ENCODE assay signal across 8 mouse cellular contexts in genomic region chr10:79669576-79670057, GRCm38 (mm10). TPM values are rescaled to one million over a fixed set of nuclear protein-coding genes. Genes with fewer than 3 reads are reported as not detected.
DNase-seq lines count a peak whose midpoint lies in the region; ATAC-seq lines count a peak whose summit lies in the region.

No protein-coding gene starts in this region.

- H3K4me3 ChIP-seq in embryonic facial prominence, embryonic 11.5 days (ENCODE audit: low read depth, low read length): peak overlapping the region; percentile 97
- peak overlapping the region; percentile 99 for H3K4me3 ChIP-seq in liver, embryonic 11.5 days (ENCODE audit: low read depth, low read length)
- peak overlapping the region; percentile 100 for H3K4me3 ChIP-seq in stomach, embryonic 15.5 days (replicated peaks)

- 0% methylated on average over 47 of the region's 47 CpGs for WGBS in embryonic facial prominence, embryonic 11.5 days
- under 1% methylated on average over 47 of the region's 47 CpGs for WGBS in liver, embryonic 11.5 days
- WGBS in stomach, embryonic 15.5 days: under 1% methylated on average over 47 of the region's 47 CpGs

- peak overlapping the region; percentile 74 for H3K4me2 ChIP-seq in embryonic facial prominence, embryonic 11.5 days (ENCODE audit: low read depth, low read length)
- peak overlapping the region; percentile 91 for H3K4me2 ChIP-seq in liver, embryonic 11.5 days
- H3K4me2 ChIP-seq in stomach, embryonic 15.5 days: peak overlapping the region; percentile 89

- H3K9ac ChIP-seq in embryonic facial prominence, embryonic 11.5 days (replicated peaks; ENCODE audit: low read length): peak overlapping the region; percentile 96
- H3K9ac ChIP-seq in liver, embryonic 11.5 days (ENCODE audit: low read depth, low read length): peak overlapping the region; percentile 86
- H3K9ac ChIP-seq in stomach, embryonic 15.5 days: peak overlapping the region; percentile 92

- peak; percentile 60 for ATAC-seq in embryonic facial prominence, embryonic 11.5 days (replicated peaks; ENCODE audit: insufficient number of reproducible peaks, low FRiP score, low TSS enrichment, low read depth)
- ATAC-seq in liver, embryonic 11.5 days (replicated peaks; ENCODE audit: low FRiP score): peak; percentile 58
- peak; percentile 33; the same call in 1 of the 2 replicates for ATAC-seq in stomach, embryonic 15.5 days (ENCODE audit: insufficient read depth, low FRiP score, low read depth)

- H3K36me3 ChIP-seq in embryonic facial prominence, embryonic 11.5 days (replicated peaks; ENCODE audit: control insufficient read depth, insufficient read depth, low read depth, low read length): no peaks in the 10 kb centered on the region; the same call in 1 of the 2 replicates
- H3K36me3 ChIP-seq in liver, embryonic 11.5 days (ENCODE audit: control insufficient read depth, insufficient read depth, low read length): 0 out of 2 replicates have a peak, but pooled peaks cover 2% of the 10 kb centered on the region
- peaks cover 6% of the 10 kb centered on the region; the same call in 1 of the 2 replicates for H3K36me3 ChIP-seq in stomach, embryonic 15.5 days

- H3K27ac ChIP-seq in embryonic facial prominence, embryonic 11.5 days (replicated peaks; ENCODE audit: low read depth, low read length): peak overlapping the region; percentile 93
- H3K27ac ChIP-seq in liver, embryonic 11.5 days (ENCODE audit: low read depth, low read length): peak overlapping the region; percentile 88
- H3K27ac ChIP-seq in stomach, embryonic 15.5 days: peak overlapping the region; percentile 94

- H3K27me3 ChIP-seq in embryonic facial prominence, embryonic 11.5 days (ENCODE audit: control insufficient read depth, insufficient read depth, low read length): no peaks in the 10 kb centered on the region
- no peaks in the 10 kb centered on the region for H3K27me3 ChIP-seq in liver, embryonic 11.5 days (replicated peaks; ENCODE audit: control insufficient read depth, insufficient read depth, low read length)
- H3K27me3 ChIP-seq in stomach, embryonic 15.5 days (replicated peaks): no peaks in the 10 kb centered on the region

- no peaks in the 10 kb centered on the region for H3K9me3 ChIP-seq in embryonic facial prominence, embryonic 11.5 days (replicated peaks; ENCODE audit: control insufficient read depth, low read length)
- H3K9me3 ChIP-seq in liver, embryonic 11.5 days (ENCODE audit: control insufficient read depth, low read length): no peaks in the 10 kb centered on the region
- H3K9me3 ChIP-seq in stomach, embryonic 15.5 days: no peaks in the 10 kb centered on the region

- peaks cover 4% of the 10 kb centered on the region for H3K4me1 ChIP-seq in embryonic facial prominence, embryonic 11.5 days (ENCODE audit: control insufficient read depth, insufficient read depth, low read length)
- peaks cover 10% of the 10 kb centered on the region for H3K4me1 ChIP-seq in liver, embryonic 11.5 days (replicated peaks; ENCODE audit: control insufficient read depth, insufficient read depth, low read length)
- peaks cover 11% of the 10 kb centered on the region for H3K4me1 ChIP-seq in stomach, embryonic 15.5 days

- DNase-seq in 416B (ENCODE audit: low read depth): peak; percentile 66
- peak; percentile 79 for DNase-seq in adrenal gland, postnatal 25 days
- peak; percentile 90 for DNase-seq in embryonic facial prominence, embryonic 11.5 days (ENCODE audit: low spot score)
- peak; percentile 56 for DNase-seq in heart, adult 8-10 months (ENCODE audit: low spot score)
- DNase-seq in kidney, adult 9 months: peak; percentile 71
- peak; percentile 88 for DNase-seq in liver, embryonic 11.5 days (ENCODE audit: low spot score)
- peak; percentile 35 to 44 for DNase-seq in natural killer cell, adult 2 months (ENCODE audit: low spot score in 2 of 2)

RNA-seq across cellular contexts. Expression of gene Tpgs1, which starts 0.4 kb away (rescaled TPM):
- 35.0 and 36.5 TPM in 2 replicates for total RNA-seq in adrenal gland, postnatal 25 days (2021)
- polyA plus RNA-seq in embryonic facial prominence, embryonic 11.5 days (2014; fragmentation: Nextera tagmentation; extraction: Ambion mirVana): 65.6 and 67.3 TPM in 2 replicates
- 10 to 100 TPM; 14.5 to 20.0 (median 16.9) TPM for total RNA-seq in heart, adult 8-10 months (2022)
- 48.5 and 50.5 TPM in 2 replicates for polyA plus RNA-seq in liver, embryonic 11.5 days (2014; fragmentation: Nextera tagmentation; extraction: Ambion mirVana)
- 58.2 and 59.3 TPM in 2 replicates for polyA plus RNA-seq in stomach, embryonic 15.5 days (2015; fragmentation: Nextera tagmentation; extraction: Ambion mirVana)

RNA-seq across cellular contexts. Expression of gene Madcam1, which starts 5.3 kb away (rescaled TPM):
- total RNA-seq in adrenal gland, postnatal 25 days (2021): not detected in 2 replicates
- polyA plus RNA-seq in embryonic facial prominence, embryonic 11.5 days (2014; fragmentation: Nextera tagmentation; extraction: Ambion mirVana): 3.9 and 5.5 TPM in 2 replicates
- total RNA-seq in heart, adult 8-10 months (2022): not detected
- 1.1 and 1.4 TPM in 2 replicates for polyA plus RNA-seq in liver, embryonic 11.5 days (2014; fragmentation: Nextera tagmentation; extraction: Ambion mirVana)
- polyA plus RNA-seq in stomach, embryonic 15.5 days (2015; fragmentation: Nextera tagmentation; extraction: Ambion mirVana): 36.4 and 41.1 TPM in 2 replicates

RNA-seq across cellular contexts. Expression of gene Cdc34, which starts 12.4 kb away (rescaled TPM):
- total RNA-seq in adrenal gland, postnatal 25 days (2021): 78.6 and 89.8 TPM in 2 replicates
- 150 and 157 TPM in 2 replicates for polyA plus RNA-seq in embryonic facial prominence, embryonic 11.5 days (2014; fragmentation: Nextera tagmentation; extraction: Ambion mirVana)
- total RNA-seq in heart, adult 8-10 months (2022): 100 to 1,000 TPM; 201 to 230 (median 213) TPM
- polyA plus RNA-seq in liver, embryonic 11.5 days (2014; fragmentation: Nextera tagmentation; extraction: Ambion mirVana): 213 and 236 TPM in 2 replicates
- polyA plus RNA-seq in stomach, embryonic 15.5 days (2015; fragmentation: Nextera tagmentation; extraction: Ambion mirVana): 107 and 108 TPM in 2 replicates

RNA-seq across cellular contexts. Expression of gene Gzmm, which starts 19.2 kb away (rescaled TPM):
- 1.2 and 1.6 TPM in 2 replicates for total RNA-seq in adrenal gland, postnatal 25 days (2021)
- polyA plus RNA-seq in embryonic facial prominence, embryonic 11.5 days (2014; fragmentation: Nextera tagmentation; extraction: Ambion mirVana): 0.77 TPM in 1 of 2 replicates, not detected in the other
- 1 to 10 TPM; 7.6 to 9.0 (median 8.3) TPM for total RNA-seq in heart, adult 8-10 months (2022)
- 0.16 and 0.45 TPM in 2 replicates for polyA plus RNA-seq in liver, embryonic 11.5 days (2014; fragmentation: Nextera tagmentation; extraction: Ambion mirVana)
- 0.40 and 0.57 TPM in 2 replicates for polyA plus RNA-seq in stomach, embryonic 15.5 days (2015; fragmentation: Nextera tagmentation; extraction: Ambion mirVana)

RNA-seq across cellular contexts. Expression of gene Odf3l2, which starts 24.1 kb away (rescaled TPM):
- total RNA-seq in adrenal gland, postnatal 25 days (2021): not detected in 2 replicates
- polyA plus RNA-seq in embryonic facial prominence, embryonic 11.5 days (2014; fragmentation: Nextera tagmentation; extraction: Ambion mirVana): not detected in 2 replicates
- total RNA-seq in heart, adult 8-10 months (2022): not detected
- polyA plus RNA-seq in liver, embryonic 11.5 days (2014; fragmentation: Nextera tagmentation; extraction: Ambion mirVana): not detected in 2 replicates
- not detected in 2 replicates for polyA plus RNA-seq in stomach, embryonic 15.5 days (2015; fragmentation: Nextera tagmentation; extraction: Ambion mirVana)

Comparison
In these comparisons a context has a peak if more than half of its experiments do, and no peak if none do; other contexts are left out.
1. Peak in every context shown above with its lines: DNase-seq, ATAC-seq, H3K4me3 ChIP-seq and H3K27ac ChIP-seq.
2. DNase-seq: peak in every context shown above with its lines; median percentile 90 in embryonic facial prominence, embryonic 11.5 days; 88 in liver, embryonic 11.5 days; 79 in adrenal gland, postnatal 25 days; 71 in kidney, adult 9 months; 66 in 416B; 56 in heart, adult 8-10 months; 40 in natural killer cell, adult 2 months.